Mouse (Mus musculus) CD4-positive, CD25-positive, alpha-beta regulatory T cell, adult 2 months (primary cell): ENCODE measurements around the gene Ephx1.

Experiments
- DNase-seq: peaks from one replicate; pipeline ENCODE4 v3.0.0-alpha.2; 2012; ENCODE audit warnings: low read depth, low spot score

The Ephx1 gene

GRCm38 (mm10) chr1:180976110-180976679, 44.5 kb downstream of the Ephx1 start:
- peak; percentile 81 for DNase-seq

GRCm38 (mm10) chr1:180974126-180974746, 46.5 kb downstream of the Ephx1 start:
- peak; percentile 74 for DNase-seq

- no peak for DNase-seq
Observed at GRCm38 (mm10) chr1:180972941-180973340, 47.8 kb downstream of the Ephx1 start.

- DNase-seq = no peak
Observed at GRCm38 (mm10) chr1:180967261-180967660, 53.4 kb downstream of the Ephx1 start.

GRCm38 (mm10) chr1:180966542-180966941, 54.2 kb downstream of the Ephx1 start:
- DNase-seq = no peak

- DNase-seq = no peak
Observed at GRCm38 (mm10) chr1:180965786-180966185, 54.9 kb downstream of the Ephx1 start.

- no peak for DNase-seq
Observed at GRCm38 (mm10) chr1:180958797-180959196, 61.9 kb downstream of the Ephx1 start.

- no peak for DNase-seq
Observed at GRCm38 (mm10) chr1:180957989-180958388, 62.7 kb downstream of the Ephx1 start.

GRCm38 (mm10) chr1:180956973-180957381, 63.7 kb downstream of the Ephx1 start:
- DNase-seq = no peak

- peak; percentile 42 for DNase-seq
Observed at GRCm38 (mm10) chr1:180956401-180956800, 64.3 kb downstream of the Ephx1 start.

- DNase-seq = no peak
Observed at GRCm38 (mm10) chr1:180952808-180953207, 67.9 kb downstream of the Ephx1 start.

GRCm38 (mm10) chr1:180952085-180952746, 68.5 kb downstream of the Ephx1 start:
- DNase-seq = no peak

- no peak for DNase-seq
Observed at GRCm38 (mm10) chr1:180946448-180946847, 74.3 kb downstream of the Ephx1 start.

- DNase-seq = peak; percentile 41
Observed at GRCm38 (mm10) chr1:180945001-180945980, 75.4 kb downstream of the Ephx1 start.

- DNase-seq = no peak
Observed at GRCm38 (mm10) chr1:180944553-180944952, 76.2 kb downstream of the Ephx1 start.

GRCm38 (mm10) chr1:180943896-180944295, 76.8 kb downstream of the Ephx1 start:
- DNase-seq = peak; percentile 15

- no peak for DNase-seq
Observed at GRCm38 (mm10) chr1:180943032-180943644, 77.6 kb downstream of the Ephx1 start.

GRCm38 (mm10) chr1:180942166-180943031, 78.3 kb downstream of the Ephx1 start, which contains the start of gene Tmem63a:
Tmem63a (plus strand) TSS chr1:180942344.
- DNase-seq = peak; percentile 80

- no peak for DNase-seq
Observed at GRCm38 (mm10) chr1:180941726-180942125, 79.0 kb downstream of the Ephx1 start.

- DNase-seq = peak; percentile 25
Observed at GRCm38 (mm10) chr1:180940776-180941460, 79.8 kb downstream of the Ephx1 start.
